7 mouse cellular contexts compared by ENCODE assay signal in genomic region chr14:30561470-30562187, GRCm38 (mm10). TPM values are rescaled to one million over a fixed set of nuclear protein-coding genes. Genes with fewer than 3 reads are reported as not detected.
DNase-seq lines count a peak whose midpoint lies in the region; ATAC-seq lines count a peak whose summit lies in the region.

No protein-coding gene starts in this region.

- no peak overlapping the region for H3K4me2 ChIP-seq in midbrain, embryonic 12.5 days (replicated peaks)
- H3K4me2 ChIP-seq in liver, embryonic 12.5 days, result peak overlapping the region; percentile 51

- H3K9me3 ChIP-seq in midbrain, embryonic 12.5 days, result no peaks in the 10 kb centered on the region
- no peaks in the 10 kb centered on the region for H3K9me3 ChIP-seq in midbrain, embryonic 10.5 days (replicated peaks)
- no peaks in the 10 kb centered on the region for H3K9me3 ChIP-seq in liver, embryonic 12.5 days (replicated peaks)
- H3K9me3 ChIP-seq in limb, embryonic 10.5 days (replicated peaks), result no peaks in the 10 kb centered on the region

- no peaks in the 10 kb centered on the region for H3K27me3 ChIP-seq in midbrain, embryonic 12.5 days
- H3K27me3 ChIP-seq in midbrain, embryonic 10.5 days (ENCODE audit: low read depth, poor library complexity, severe bottlenecking), result no peaks in the 10 kb centered on the region
- no peaks in the 10 kb centered on the region for H3K27me3 ChIP-seq in liver, embryonic 12.5 days (replicated peaks)
- H3K27me3 ChIP-seq in limb, embryonic 10.5 days (ENCODE audit: low read depth, poor library complexity, severe bottlenecking), result no peaks in the 10 kb centered on the region

- peaks cover 10% of the 10 kb centered on the region; the same call in 1 of the 2 replicates for H3K4me1 ChIP-seq in midbrain, embryonic 12.5 days
- no peaks in the 10 kb centered on the region for H3K4me1 ChIP-seq in midbrain, embryonic 10.5 days
- peaks cover 51% of the 10 kb centered on the region for H3K4me1 ChIP-seq in liver, embryonic 12.5 days
- H3K4me1 ChIP-seq in limb, embryonic 10.5 days, result no peaks in the 10 kb centered on the region

- H3K27ac ChIP-seq in midbrain, embryonic 12.5 days (replicated peaks), result peak overlapping the region; percentile 58
- H3K27ac ChIP-seq in midbrain, embryonic 10.5 days (replicated peaks), result no peak overlapping the region
- H3K27ac ChIP-seq in liver, embryonic 12.5 days, result peak overlapping the region; percentile 96
- no peak overlapping the region for H3K27ac ChIP-seq in limb, embryonic 10.5 days

- DNase-seq in midbrain, embryonic 10.5 days (ENCODE audit: low spot score), result no peak
- DNase-seq in heart, postnatal 4 days, result peak; percentile 76
- DNase-seq in thymus, postnatal 36 days, result no peak
- DNase-seq in limb, embryonic 10.5 days (ENCODE audit: low spot score), result no peak

- 82% methylated on average over 14 of the region's 14 CpGs for WGBS in midbrain, embryonic 12.5 days
- WGBS in midbrain, embryonic 10.5 days, result 94% methylated on average over 14 of the region's 14 CpGs
- 60% methylated on average over 14 of the region's 14 CpGs for WGBS in liver, embryonic 12.5 days (ENCODE audit: insufficient replicate concordance)
- 93% methylated on average over 14 of the region's 14 CpGs for WGBS in limb, embryonic 10.5 days

- H3K36me3 ChIP-seq in midbrain, embryonic 12.5 days, result peaks cover 77% of the 10 kb centered on the region
- peaks cover 98% of the 10 kb centered on the region for H3K36me3 ChIP-seq in midbrain, embryonic 10.5 days
- H3K36me3 ChIP-seq in liver, embryonic 12.5 days, result peaks cover 94% of the 10 kb centered on the region
- peaks cover 97% of the 10 kb centered on the region for H3K36me3 ChIP-seq in limb, embryonic 10.5 days

- ATAC-seq in midbrain, embryonic 12.5 days (ENCODE audit: low FRiP score, low read depth), result peak; percentile 66; the same call in 1 of the 2 replicates
- ATAC-seq in common myeloid progenitor, adult 5-6 weeks (replicated peaks; ENCODE audit: low read depth, poor library complexity, severe bottlenecking), result peak; percentile 73
- peak; percentile 98 for ATAC-seq in liver, embryonic 12.5 days

- no peak overlapping the region for H3K4me3 ChIP-seq in midbrain, embryonic 12.5 days
- no peak overlapping the region for H3K4me3 ChIP-seq in midbrain, embryonic 10.5 days
- H3K4me3 ChIP-seq in liver, embryonic 12.5 days, result no peak overlapping the region
- H3K4me3 ChIP-seq in limb, embryonic 10.5 days, result no peak overlapping the region

- no peak overlapping the region for H3K9ac ChIP-seq in midbrain, embryonic 12.5 days (replicated peaks)
- peak overlapping the region; percentile 54 for H3K9ac ChIP-seq in liver, embryonic 12.5 days

RNA-seq across cellular contexts. Expression of gene Tkt, which starts 13.5 kb away (rescaled TPM):
- polyA plus RNA-seq in midbrain, embryonic 12.5 days (2016; fragmentation: Nextera tagmentation; extraction: Ambion mirVana), result 221 and 240 TPM in 2 replicates
- 312 and 334 TPM in 2 replicates for polyA plus RNA-seq in midbrain, embryonic 10.5 days (2016; fragmentation: Nextera tagmentation; extraction: Ambion mirVana)
- 450 and 458 TPM in 2 replicates for total RNA-seq in common myeloid progenitor, adult 5-6 weeks (2017)
- total RNA-seq in heart, postnatal 4 days (2021), result 10 to 100 TPM; 67.9 to 69.2 TPM
- polyA plus RNA-seq in liver, embryonic 12.5 days (2016; fragmentation: Nextera tagmentation; extraction: Ambion mirVana), result 267 and 280 TPM in 2 replicates
- polyA plus RNA-seq in limb, embryonic 10.5 days (2016; fragmentation: Nextera tagmentation; extraction: Ambion mirVana), result 312 and 340 TPM in 2 replicates

Comparison
In these comparisons a context has a peak if more than half of its experiments do, and no peak if none do; other contexts are left out.
1. H3K27ac ChIP-seq: peak in midbrain, embryonic 12.5 days (single experiment) and liver, embryonic 12.5 days (single experiment); none in midbrain, embryonic 10.5 days (single experiment) and limb, embryonic 10.5 days (single experiment).
2. Peak in every context shown above with its lines, with median percentiles within 50 percentile points of each other: ATAC-seq.